Comparison of ENCODE assay signal across 7 mouse cellular contexts in genomic region chr13:108043431-108044221, GRCm38 (mm10). TPM values are rescaled to one million over a fixed set of nuclear protein-coding genes. Genes with fewer than 3 reads are reported as not detected.
DNase-seq lines count a peak whose midpoint lies in the region; ATAC-seq and TF ChIP-seq lines count a peak whose summit lies in the region.

No protein-coding gene starts in this region.

- H3K4me1 ChIP-seq in ES-E14 (ENCODE audit: control insufficient read depth in 2 of 2, insufficient read depth in 2 of 2, low read length in 2 of 2, poor library complexity in 1 of 2) = peaks cover 2 to 11% of the 10 kb centered on the region in 2 experiments; a peak in 3 of 4 replicates
- H3K4me1 ChIP-seq in cortical plate, adult 2 months (ENCODE audit: control insufficient read depth, insufficient read depth, low read length) = peaks cover 10% of the 10 kb centered on the region
- peaks cover 5 to 17% of the 10 kb centered on the region in 2 experiments; a peak in 3 of 4 replicates for H3K4me1 ChIP-seq in heart, embryonic 14.5 days (ENCODE audit: control insufficient read depth in 2 of 2, insufficient read depth in 2 of 2, low read length in 2 of 2)
- H3K4me1 ChIP-seq in kidney, embryonic 16.5 days (ENCODE audit: insufficient read depth, low read length) = peaks cover 39% of the 10 kb centered on the region
- peaks cover 17% of the 10 kb centered on the region; the same call in 1 of the 2 replicates for H3K4me1 ChIP-seq in lung, postnatal 0 days (ENCODE audit: insufficient read depth, low read depth, low read length)
- H3K4me1 ChIP-seq in stomach, embryonic 16.5 days (ENCODE audit: control insufficient read depth, insufficient read depth, low read length) = peaks cover 23% of the 10 kb centered on the region

- H3K9ac ChIP-seq in ES-E14 (ENCODE audit: insufficient read depth, low read depth, low read length, poor library complexity, severe bottlenecking) = peak overlapping the region; percentile 99
- H3K9ac ChIP-seq in heart, embryonic 14.5 days (ENCODE audit: low read length) = peak overlapping the region; percentile 88
- peak overlapping the region; percentile 79 for H3K9ac ChIP-seq in kidney, embryonic 16.5 days (replicated peaks; ENCODE audit: low read length)
- H3K9ac ChIP-seq in lung, postnatal 0 days (replicated peaks; ENCODE audit: low read depth) = peak overlapping the region; percentile 95
- peak overlapping the region; percentile 98 for H3K9ac ChIP-seq in stomach, embryonic 16.5 days (ENCODE audit: low read length)

- WGBS in heart, embryonic 14.5 days = 4% methylated on average over 23 of the region's 23 CpGs
- 2% methylated on average over 23 of the region's 23 CpGs for WGBS in kidney, embryonic 16.5 days
- 2% methylated on average over 23 of the region's 23 CpGs for WGBS in lung, postnatal 0 days
- 1% methylated on average over 23 of the region's 23 CpGs for WGBS in stomach, embryonic 16.5 days

- no peak for TF ChIP-seq POLR2A in cortical plate, adult 2 months (IDR thresholded peaks at IDR 0.05; ENCODE audit: extremely low read depth, insufficient read depth, low read length)

- no peak for TF ChIP-seq CTCF in cortical plate, adult 2 months (IDR thresholded peaks at IDR 0.05; ENCODE audit: extremely low read depth, insufficient read depth, low read length)
- peak; percentile 16 for TF ChIP-seq CTCF in lung, postnatal 0 days (IDR thresholded peaks at IDR 0.05)

- no peaks in the 10 kb centered on the region for H3K27me3 ChIP-seq in heart, embryonic 14.5 days (ENCODE audit: control insufficient read depth, insufficient read depth, low read length)
- no peaks in the 10 kb centered on the region for H3K27me3 ChIP-seq in kidney, embryonic 16.5 days (ENCODE audit: insufficient read depth, low read length)
- H3K27me3 ChIP-seq in lung, postnatal 0 days (replicated peaks; ENCODE audit: insufficient read depth, low read length) = no peaks in the 10 kb centered on the region
- no peaks in the 10 kb centered on the region for H3K27me3 ChIP-seq in stomach, embryonic 16.5 days (ENCODE audit: control insufficient read depth, insufficient read depth, low read length)

- H3K4me2 ChIP-seq in heart, embryonic 14.5 days (ENCODE audit: low read length) = peak overlapping the region; percentile 89
- H3K4me2 ChIP-seq in kidney, embryonic 16.5 days (replicated peaks; ENCODE audit: low read depth, low read length) = peak overlapping the region; percentile 52
- peak overlapping the region; percentile 80 for H3K4me2 ChIP-seq in lung, postnatal 0 days (replicated peaks; ENCODE audit: low read depth, low read length)
- peak overlapping the region; percentile 61 for H3K4me2 ChIP-seq in stomach, embryonic 16.5 days (ENCODE audit: low read depth, low read length)

- H3K4me3 ChIP-seq in ES-E14 (ENCODE audit: insufficient read depth in 1 of 2, low read depth in 1 of 2, low read length in 2 of 2, poor library complexity in 1 of 2, severe bottlenecking in 1 of 2) = peak overlapping the region; percentile 86 to 100
- H3K4me3 ChIP-seq in cortical plate, adult 2 months (ENCODE audit: insufficient read depth, low read length) = peak overlapping the region; percentile 95
- peak overlapping the region; percentile 70 to 82 for H3K4me3 ChIP-seq in heart, embryonic 14.5 days (ENCODE audit: control insufficient read depth in 1 of 2, insufficient read depth in 1 of 2, low read depth in 1 of 2, low read length in 2 of 2)
- peak overlapping the region; percentile 62 for H3K4me3 ChIP-seq in kidney, embryonic 16.5 days (ENCODE audit: low read length)
- H3K4me3 ChIP-seq in lung, postnatal 0 days (ENCODE audit: low read depth, low read length) = peak overlapping the region; percentile 97
- H3K4me3 ChIP-seq in stomach, embryonic 16.5 days (replicated peaks; ENCODE audit: low read length) = peak overlapping the region; percentile 95

- peak overlapping the region; percentile 79 for H3K27ac ChIP-seq in ES-E14 (ENCODE audit: insufficient read depth, low read depth, low read length, poor library complexity, severe bottlenecking)
- peak overlapping the region; percentile 94 for H3K27ac ChIP-seq in cortical plate, adult 2 months (ENCODE audit: insufficient read depth, low read length)
- H3K27ac ChIP-seq in heart, embryonic 14.5 days (replicated peaks in 1 of 2; ENCODE audit: control insufficient read depth in 1 of 2, insufficient read depth in 1 of 2, low read depth in 2 of 2, low read length in 2 of 2) = peak overlapping the region; percentile 84 to 90
- peak overlapping the region; percentile 99 for H3K27ac ChIP-seq in kidney, embryonic 16.5 days (ENCODE audit: low read length)
- H3K27ac ChIP-seq in lung, postnatal 0 days (ENCODE audit: low read length) = peak overlapping the region; percentile 99
- peak overlapping the region; percentile 99 for H3K27ac ChIP-seq in stomach, embryonic 16.5 days (ENCODE audit: low read length)

- peaks cover 3% of the 10 kb centered on the region for H3K36me3 ChIP-seq in ES-E14 (ENCODE audit: control insufficient read depth, insufficient read depth, low read length, poor library complexity, severe bottlenecking)
- H3K36me3 ChIP-seq in heart, embryonic 14.5 days (ENCODE audit: control insufficient read depth, insufficient read depth, low read length) = peaks cover 23% of the 10 kb centered on the region
- H3K36me3 ChIP-seq in kidney, embryonic 16.5 days (ENCODE audit: insufficient read depth, low read length) = peaks cover 11% of the 10 kb centered on the region
- no peaks in the 10 kb centered on the region for H3K36me3 ChIP-seq in lung, postnatal 0 days (ENCODE audit: insufficient read depth, low read length)
- peaks cover 3% of the 10 kb centered on the region; the same call in 1 of the 2 replicates for H3K36me3 ChIP-seq in stomach, embryonic 16.5 days (ENCODE audit: control insufficient read depth, insufficient read depth, low read length)

- peak; percentile 35; the same call in 1 of the 2 replicates for TF ChIP-seq EP300 in lung, postnatal 0 days (IDR thresholded peaks at IDR 0.05)

- in situ Hi-C loops in ES-E14 (cut with MboI; ENCODE audit: low sequenced_read_pairs in 2 of 2, unreplicated experiment in 2 of 2) = no loop called here

- no peaks in the 10 kb centered on the region for H3K9me3 ChIP-seq in ES-E14 (ENCODE audit: control insufficient read depth, insufficient read depth, low read depth, low read length)
- no peaks in the 10 kb centered on the region for H3K9me3 ChIP-seq in heart, embryonic 14.5 days (ENCODE audit: control insufficient read depth, low read length)
- H3K9me3 ChIP-seq in kidney, embryonic 16.5 days (ENCODE audit: low read length) = no peaks in the 10 kb centered on the region
- no peaks in the 10 kb centered on the region for H3K9me3 ChIP-seq in lung, postnatal 0 days (ENCODE audit: low read length)
- H3K9me3 ChIP-seq in stomach, embryonic 16.5 days (replicated peaks; ENCODE audit: control insufficient read depth, low read length) = no peaks in the 10 kb centered on the region

- DNase-seq in 416B (ENCODE audit: low read depth) (peak; percentile 67), ES-E14 (ENCODE audit: low read depth, low spot score) (no peak)
- peak; percentile 90 for DNase-seq in lung, postnatal 0 days (ENCODE audit: low spot score)

- peak; percentile 16; the same call in 1 of the 2 replicates for ATAC-seq in heart, embryonic 14.5 days (ENCODE audit: insufficient number of reproducible peaks, insufficient read depth, low FRiP score, low read depth)
- peak; percentile 63 for ATAC-seq in kidney, embryonic 16.5 days (ENCODE audit: low FRiP score, low TSS enrichment)
- peak; percentile 54 for ATAC-seq in lung, postnatal 0 days
- peak; percentile 57 for ATAC-seq in stomach, embryonic 16.5 days (ENCODE audit: insufficient read depth, low FRiP score)

TF ChIP-seq in ES-E14, 5 proteins besides CTCF, POLR2A, EP300 and RAD21:
- no peak for TF ChIP-seq HCFC1 (IDR thresholded peaks at IDR 0.05; ENCODE audit: borderline replicate concordance, insufficient read depth, low read length)
- no peak for TF ChIP-seq ZNF384 (IDR thresholded peaks at IDR 0.05; ENCODE audit: low read depth, low read length)

RNA-seq across cellular contexts. Expression of gene Smim15, which starts 0.6 kb away (rescaled TPM):
- total RNA-seq in ES-E14 (2012; rRNA removed) = 53.1 and 54.5 TPM in 2 replicates
- polyA plus RNA-seq in cortical plate, adult 2 months (2012; rRNA removed) = 49.5 and 50.3 TPM in 2 replicates
- polyA plus RNA-seq in heart, embryonic 14.5 days (2014; fragmentation: Nextera tagmentation; extraction: Ambion mirVana) = 26.8 and 32.2 TPM in 2 replicates
- 80.5 and 84.7 TPM in 2 replicates for polyA plus RNA-seq in kidney, embryonic 16.5 days (2015; fragmentation: Nextera tagmentation; extraction: Ambion mirVana)
- polyA plus RNA-seq in lung, postnatal 0 days (2015; fragmentation: Nextera tagmentation; extraction: Ambion mirVana) = 65.7 and 68.2 TPM in 2 replicates
- polyA plus RNA-seq in stomach, embryonic 16.5 days (2015; fragmentation: Nextera tagmentation; extraction: Ambion mirVana) = 64.4 and 69.3 TPM in 2 replicates
